10 mouse cellular contexts compared by ENCODE assay signal in the genomic region with DNA sequence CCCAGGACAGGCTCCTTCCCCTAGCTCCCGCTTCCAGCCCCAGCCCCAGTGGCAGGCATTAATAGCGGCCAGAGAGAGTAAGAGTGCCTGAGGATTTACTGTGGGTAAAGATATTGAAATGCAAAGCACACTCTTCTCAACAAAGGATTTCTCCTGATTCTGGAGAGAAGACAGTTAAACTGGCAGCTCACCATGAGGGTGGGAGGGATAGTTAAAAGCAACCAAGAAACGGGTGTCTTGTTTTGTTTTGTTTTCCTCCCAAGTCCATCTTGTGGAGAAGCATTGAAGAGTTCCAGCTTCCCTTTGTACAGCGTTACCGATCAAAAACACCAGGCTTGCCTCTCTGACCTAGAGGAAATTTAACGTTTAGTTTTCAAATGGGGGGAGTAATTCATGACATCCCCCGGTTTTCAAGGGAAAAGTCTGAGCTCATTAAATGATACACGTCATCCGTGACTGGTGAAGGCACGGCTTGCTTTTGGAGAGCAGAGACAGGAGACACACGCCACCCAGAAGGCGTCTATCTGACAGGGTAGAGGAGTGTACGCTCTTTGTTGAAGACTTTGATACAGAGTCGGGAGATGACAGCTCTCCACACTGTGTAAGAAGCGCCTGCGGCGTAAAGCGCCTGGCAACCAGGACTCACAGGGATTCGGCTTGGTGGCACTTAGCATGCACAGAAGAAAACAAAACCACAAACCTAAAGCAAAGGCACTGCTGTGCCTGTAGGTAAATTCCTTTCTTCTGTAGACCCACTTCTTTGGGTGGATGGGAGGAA.
A peak's percentile ranks its signal among the peaks of the same experiment; 100 is the strongest.
DNase-seq lines count a peak whose midpoint lies in the region; ATAC-seq lines count a peak whose summit lies in the region.
"Had no signal": no experiment of that assay in that cellular context is flagged by ENCODE, and none has a peak within 500 bp of the region (broad histone marks: within the 10 kb centered on the region; RNA-seq: fewer than 3 reads in every experiment).

No protein-coding gene starts in this region.

- no peaks in the 10 kb centered on the region for H3K9me3 ChIP-seq in kidney, embryonic 14.5 days (ENCODE audit: control insufficient read depth, low read length)
- no peaks in the 10 kb centered on the region for H3K9me3 ChIP-seq in embryonic facial prominence, embryonic 14.5 days (ENCODE audit: control insufficient read depth, low read length)
- no peaks in the 10 kb centered on the region for H3K9me3 ChIP-seq in intestine, embryonic 16.5 days (ENCODE audit: control insufficient read depth, low read length)
- no peaks in the 10 kb centered on the region for H3K9me3 ChIP-seq in limb, embryonic 10.5 days (replicated peaks)

- peak overlapping the region; percentile 8; the same call in 1 of the 2 replicates for H3K4me2 ChIP-seq in kidney, embryonic 14.5 days (replicated peaks; ENCODE audit: low read depth, low read length)
- H3K4me2 ChIP-seq in embryonic facial prominence, embryonic 14.5 days (ENCODE audit: low read depth, low read length) = no peak overlapping the region
- H3K4me2 ChIP-seq in intestine, embryonic 16.5 days (ENCODE audit: low read depth, low read length) = no peak overlapping the region

- H3K4me1 ChIP-seq in kidney, embryonic 14.5 days (ENCODE audit: control insufficient read depth, insufficient read depth, low read length) = 0 out of 2 replicates have a peak, but pooled peaks cover 13% of the 10 kb centered on the region
- no peaks in the 10 kb centered on the region for H3K4me1 ChIP-seq in embryonic facial prominence, embryonic 14.5 days (ENCODE audit: control insufficient read depth, insufficient read depth, low read length)
- 0 out of 2 replicates have a peak, but pooled peaks cover 2% of the 10 kb centered on the region for H3K4me1 ChIP-seq in intestine, embryonic 16.5 days (ENCODE audit: control insufficient read depth, insufficient read depth, low read length)
- H3K4me1 ChIP-seq in limb, embryonic 10.5 days = no peaks in the 10 kb centered on the region; the same call in 1 of the 2 replicates

- no peak overlapping the region for H3K9ac ChIP-seq in kidney, embryonic 14.5 days (ENCODE audit: low read depth, low read length)
- H3K9ac ChIP-seq in embryonic facial prominence, embryonic 14.5 days (ENCODE audit: low read depth, low read length) = no peak overlapping the region
- no peak overlapping the region for H3K9ac ChIP-seq in intestine, embryonic 16.5 days (ENCODE audit: low read depth, low read length)

- H3K27me3 ChIP-seq in kidney, embryonic 14.5 days (ENCODE audit: control insufficient read depth, insufficient read depth, low read length) = no peaks in the 10 kb centered on the region
- no peaks in the 10 kb centered on the region for H3K27me3 ChIP-seq in embryonic facial prominence, embryonic 14.5 days (replicated peaks; ENCODE audit: control insufficient read depth, insufficient read depth, low read length)
- no peaks in the 10 kb centered on the region for H3K27me3 ChIP-seq in intestine, embryonic 16.5 days (replicated peaks; ENCODE audit: control insufficient read depth, insufficient read depth, low read length)
- no peaks in the 10 kb centered on the region for H3K27me3 ChIP-seq in limb, embryonic 10.5 days (ENCODE audit: low read depth, poor library complexity, severe bottlenecking)

- no peak for DNase-seq in kidney, postnatal 14 days
- DNase-seq in ZHBTc4 (ENCODE audit: low read depth, low spot score) = peak; percentile 37
- DNase-seq in embryonic facial prominence, embryonic 14.5 days (ENCODE audit: low spot score) = peak; percentile 38
- DNase-seq in c-Kit-positive CD71-positive TER-119-positive erythroid progenitor cells, embryonic 14.5 days (ENCODE audit: low spot score) = no peak
- no peak for DNase-seq in limb, embryonic 10.5 days (ENCODE audit: low spot score)
- no peak for DNase-seq in adrenal gland, adult 8-10 months
- DNase-seq: cerebellum, adult 9-10 months had no signal

- no peaks in the 10 kb centered on the region for H3K36me3 ChIP-seq in kidney, embryonic 14.5 days (ENCODE audit: control insufficient read depth, insufficient read depth, low read length)
- H3K36me3 ChIP-seq in embryonic facial prominence, embryonic 14.5 days (ENCODE audit: control insufficient read depth, insufficient read depth, low read length) = no peaks in the 10 kb centered on the region
- no peaks in the 10 kb centered on the region for H3K36me3 ChIP-seq in intestine, embryonic 16.5 days (ENCODE audit: control insufficient read depth, insufficient read depth, low read length)
- no peaks in the 10 kb centered on the region for H3K36me3 ChIP-seq in limb, embryonic 10.5 days

- H3K27ac ChIP-seq in kidney, embryonic 14.5 days (ENCODE audit: low read depth, low read length) = no peak overlapping the region
- H3K27ac ChIP-seq in embryonic facial prominence, embryonic 14.5 days (replicated peaks; ENCODE audit: low read depth, low read length) = no peak overlapping the region
- H3K27ac ChIP-seq in intestine, embryonic 16.5 days (ENCODE audit: low read length) = 0 out of 2 replicates have a peak overlapping the region, but pooled peaks have one; percentile 9
- H3K27ac ChIP-seq in limb, embryonic 10.5 days = no peak overlapping the region

- WGBS in kidney, embryonic 14.5 days = 31% methylated on average over 19 of the region's 19 CpGs
- WGBS in embryonic facial prominence, embryonic 14.5 days = 45% methylated on average over 19 of the region's 19 CpGs
- 60% methylated on average over 19 of the region's 19 CpGs for WGBS in intestine, embryonic 16.5 days
- WGBS in limb, embryonic 10.5 days = 76% methylated on average over 19 of the region's 19 CpGs

- ATAC-seq in kidney, embryonic 14.5 days (ENCODE audit: low FRiP score, low TSS enrichment) = peak; percentile 53; the same call in 1 of the 2 replicates
- peak; percentile 68; the same call in 1 of the 2 replicates for ATAC-seq in embryonic facial prominence, embryonic 14.5 days (ENCODE audit: low read depth)
- ATAC-seq in intestine, embryonic 16.5 days = 0 out of 2 replicates have a peak, but pooled peaks have one; percentile 52
- ATAC-seq: lung, postnatal 0 days had no signal

- peak overlapping the region; percentile 1; the same call in 1 of the 2 replicates for H3K4me3 ChIP-seq in kidney, embryonic 14.5 days (ENCODE audit: low read length)
- H3K4me3 ChIP-seq in embryonic facial prominence, embryonic 14.5 days (ENCODE audit: low read depth, low read length) = no peak overlapping the region
- no peak overlapping the region for H3K4me3 ChIP-seq in intestine, embryonic 16.5 days (ENCODE audit: low read length)
- H3K4me3 ChIP-seq in limb, embryonic 10.5 days = no peak overlapping the region

Comparison
In these comparisons a context has a peak if more than half of its experiments do, and no peak if none do; other contexts are left out.
1. DNase-seq: peak in ZHBTc4 (single experiment) and embryonic facial prominence, embryonic 14.5 days (single experiment); none in kidney, postnatal 14 days (single experiment), c-Kit-positive CD71-positive TER-119-positive erythroid progenitor cells, embryonic 14.5 days (single experiment), limb, embryonic 10.5 days (single experiment) and adrenal gland, adult 8-10 months (single experiment).
2. Peak in every context shown above with its lines, with median percentiles within 50 percentile points of each other: ATAC-seq.